Mouse (Mus musculus): ENCODE results near the gene Nudt3.
A peak's percentile ranks its signal among the peaks of the same experiment; 100 is the strongest.

DNA sequence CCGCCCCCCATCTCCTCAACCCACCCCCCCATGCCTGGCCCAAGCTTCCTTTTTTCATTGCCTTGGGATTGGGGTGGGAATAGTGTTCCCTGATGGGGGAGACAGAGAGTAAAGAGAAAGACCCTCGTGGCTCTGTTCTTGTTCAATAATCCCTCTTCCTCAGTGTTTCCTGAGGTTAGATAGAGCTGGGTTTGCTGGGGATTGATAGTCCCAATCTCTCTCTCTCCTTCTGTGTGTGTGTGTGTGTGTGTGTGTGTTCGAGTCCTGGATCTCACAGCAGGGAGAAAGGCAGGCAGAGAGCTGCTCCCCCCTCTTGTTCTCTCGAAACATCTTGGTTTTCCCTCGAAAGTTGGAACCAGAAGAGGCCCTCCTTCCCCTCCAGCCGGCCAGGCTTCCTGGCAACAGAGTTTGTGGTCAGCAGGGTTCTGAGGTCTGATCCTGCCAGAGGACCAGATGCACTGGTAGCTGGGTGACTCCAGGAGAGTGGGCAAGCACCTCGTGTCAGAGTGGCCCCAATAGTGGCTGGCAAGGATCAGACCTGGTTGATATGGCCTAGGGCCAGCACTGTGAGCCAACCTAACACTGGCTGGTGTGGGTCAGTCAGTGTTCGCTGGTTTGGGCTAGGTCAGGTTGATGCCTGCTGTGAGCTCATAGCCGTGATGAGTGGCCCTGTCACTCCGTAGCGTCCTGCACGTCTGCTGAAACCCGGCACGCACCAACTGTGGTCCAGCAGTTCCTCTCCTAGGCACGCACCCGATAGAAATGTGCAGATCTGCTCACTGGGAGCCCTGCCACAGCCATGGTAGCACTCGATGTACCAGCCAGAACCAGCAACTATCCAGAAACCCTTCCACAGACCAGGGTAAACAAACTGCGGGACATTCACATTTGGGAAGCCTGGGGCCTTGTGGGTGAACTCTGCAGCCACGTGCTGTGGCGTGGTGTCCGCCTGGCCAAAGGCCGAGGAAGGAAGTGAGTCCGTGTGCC, 70.8 kb downstream of the Nudt3 start:
- TF ChIP-seq CTCF (IDR thresholded peaks at IDR 0.05; ENCODE audit: low read depth, low read length) (no peak), TAL1 (conservative IDR thresholded peaks at IDR 0.05; ENCODE audit: low read depth, low read length) (no peak), GATA1 (IDR thresholded peaks at IDR 0.05; ENCODE audit: borderline replicate concordance, low read length) (no peak), POLR2AphosphoS5 (IDR thresholded peaks at IDR 0.05; ENCODE audit: insufficient replicate concordance, low read depth, low read length) (0 out of 2 replicates have a peak, but pooled peaks have one; percentile 66)

All from G1E (cell line).